Mouse (Mus musculus) liver, adult 2 months (tissue): ENCODE data around the gene Ogt.

ENCODE experiments used
- CTCF ChIP-seq: fragments of 200-500 bp; IDR thresholded peaks from 2 replicates; pipeline ENCODE4 v1.5.1; 2011; ENCODE audit warnings: low read depth, low read length, control low read depth
- POLR2A ChIP-seq: fragments of 200-500 bp; IDR thresholded peaks from 2 replicates; pipeline ENCODE4 v1.6.1; 2011; ENCODE audit warnings: low read length, control low read depth; ENCODE audit not compliant: insufficient read depth; ENCODE audit errors: extremely low read depth

DNA sequence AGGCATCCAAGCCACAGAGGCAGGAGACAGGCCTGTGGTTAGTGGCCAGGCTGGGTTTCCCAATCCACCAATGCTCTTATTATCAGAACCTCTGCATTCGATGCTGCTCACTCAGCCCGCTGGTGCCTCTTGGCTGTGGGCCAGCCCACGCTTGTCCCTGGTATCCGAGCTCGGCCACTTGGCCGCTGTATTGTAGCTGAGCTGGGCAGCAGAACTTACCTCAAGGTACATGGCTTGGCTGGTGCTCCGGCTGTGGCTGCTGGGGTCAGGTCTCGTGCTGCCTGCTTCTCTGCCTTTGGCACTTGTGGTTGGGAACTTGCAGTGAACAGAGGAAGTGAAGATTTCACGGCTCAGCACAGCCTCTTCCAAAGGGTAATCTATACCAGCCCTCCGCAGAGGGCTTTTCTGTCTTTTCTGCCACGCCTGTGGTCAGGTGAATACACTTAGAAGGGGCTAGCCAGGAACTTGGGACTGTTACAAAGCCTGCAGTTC is 94.0 kb downstream of the Ogt start, which contains the start of gene Cxcr3:
- TF ChIP-seq CTCF = no peak
- no peak for TF ChIP-seq POLR2A
